ENCODE assay signal across 8 mouse cellular contexts in the genomic region with DNA sequence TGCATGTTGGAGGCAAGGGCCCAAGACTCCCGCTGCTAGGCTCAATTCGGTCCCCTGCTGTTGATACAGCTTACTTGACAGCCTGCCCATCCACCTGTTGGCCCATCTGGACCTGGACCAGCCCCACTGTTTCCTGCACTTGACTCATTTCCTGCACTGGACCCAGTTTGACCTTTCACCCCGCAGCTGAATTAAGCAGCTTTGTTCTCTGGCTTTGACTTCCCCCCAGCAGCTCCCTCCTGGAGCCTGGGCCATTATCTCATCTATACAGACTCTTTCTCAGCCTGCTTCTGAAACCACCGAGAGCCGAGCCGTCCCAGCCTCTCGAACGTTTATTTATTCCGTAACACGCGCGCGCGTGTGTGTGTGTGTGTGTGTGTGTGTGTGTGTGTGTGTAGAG. TPM values are rescaled to one million over a fixed set of nuclear protein-coding genes. Genes with fewer than 3 reads are reported as not detected.
DNase-seq lines count a peak whose midpoint lies in the region; ATAC-seq and TF ChIP-seq lines count a peak whose summit lies in the region.

No protein-coding gene starts in this region.

- intact Hi-C loops in heart, postnatal 36 days (cut with DNase I), result no loop called here

- no peaks in the 10 kb centered on the region for H3K79me2 ChIP-seq in MEL (ENCODE audit: control insufficient read depth, insufficient read depth, low read length, poor library complexity)

- 53% methylated on average over 14 of the region's 14 CpGs for WGBS in hindbrain, embryonic 11.5 days
- WGBS in hindbrain, embryonic 14.5 days, result 45% methylated on average over 14 of the region's 14 CpGs

- peak; percentile 18 for DNase-seq in hindbrain, embryonic 11.5 days (ENCODE audit: low spot score)
- no peak for DNase-seq in hindbrain, embryonic 14.5 days (ENCODE audit: low spot score)
- peak; percentile 77 for DNase-seq in MEL (ENCODE audit: low read depth, low spot score)
- peak; percentile 39 for DNase-seq in embryo, embryonic 10.5 days (ENCODE audit: low spot score)
- DNase-seq in heart, postnatal 36 days, result peak; percentile 23 to 43
- peak; percentile 40 for DNase-seq in lung, postnatal 14 days
- DNase-seq in frontal cortex, postnatal 36 days (ENCODE audit: low spot score in 2 of 2), result no peak
- no peak for DNase-seq in layer of hippocampus, postnatal 25 days (ENCODE audit: extremely low spot score in 1 of 2, low spot score in 1 of 2)

- H3K4me1 ChIP-seq in hindbrain, embryonic 11.5 days (replicated peaks; ENCODE audit: control insufficient read depth, insufficient read depth, low read length), result no peaks in the 10 kb centered on the region
- 0 out of 2 replicates have a peak, but pooled peaks cover 5% of the 10 kb centered on the region for H3K4me1 ChIP-seq in hindbrain, embryonic 14.5 days (replicated peaks; ENCODE audit: control insufficient read depth, insufficient read depth, low read length)
- H3K4me1 ChIP-seq in MEL (ENCODE audit: control insufficient read depth in 1 of 2, insufficient read depth in 2 of 2, low read length in 2 of 2), result peaks cover 0 to 11% of the 10 kb centered on the region in 2 experiments; a peak in 3 of 4 replicates

- H3K27ac ChIP-seq in hindbrain, embryonic 11.5 days (ENCODE audit: low read depth, low read length), result no peak overlapping the region
- H3K27ac ChIP-seq in hindbrain, embryonic 14.5 days, result no peak overlapping the region
- no peak overlapping the region for H3K27ac ChIP-seq in MEL (ENCODE audit: control insufficient read depth, low read depth, low read length)

- TF ChIP-seq EP300 in MEL (IDR thresholded peaks at IDR 0.05; ENCODE audit: low read depth in 1 of 2, low read length in 2 of 2), result peak; percentile 43; a peak in 2 of 4 replicates

- TF ChIP-seq CTCF in MEL (IDR thresholded peaks at IDR 0.05 in 2 of 3, conservative IDR thresholded peaks at IDR 0.05 in 1 of 3; ENCODE audit: control insufficient read depth in 1 of 3, insufficient read depth in 1 of 3, low read depth in 2 of 3, low read length in 3 of 3, poor library complexity in 1 of 3, severe bottlenecking in 1 of 3), result no peak

- no peaks in the 10 kb centered on the region for H3K36me3 ChIP-seq in hindbrain, embryonic 11.5 days (ENCODE audit: control insufficient read depth, insufficient read depth, low read length)
- H3K36me3 ChIP-seq in hindbrain, embryonic 14.5 days (replicated peaks; ENCODE audit: control insufficient read depth, insufficient read depth), result no peaks in the 10 kb centered on the region
- peaks cover 0 to 5% of the 10 kb centered on the region in 2 experiments; a peak in 2 of 4 replicates for H3K36me3 ChIP-seq in MEL (ENCODE audit: control insufficient read depth in 1 of 2, insufficient read depth in 2 of 2, low read length in 2 of 2)

- no peak for ATAC-seq in hindbrain, embryonic 11.5 days (ENCODE audit: low FRiP score)
- no peak for ATAC-seq in hindbrain, embryonic 14.5 days (ENCODE audit: low FRiP score)

- TF ChIP-seq RAD21 in MEL (IDR thresholded peaks at IDR 0.05; ENCODE audit: low read depth, low read length), result no peak

- H3K27me3 ChIP-seq in hindbrain, embryonic 11.5 days (ENCODE audit: control insufficient read depth, insufficient read depth, low read length), result no peaks in the 10 kb centered on the region
- H3K27me3 ChIP-seq in hindbrain, embryonic 14.5 days (ENCODE audit: control insufficient read depth, insufficient read depth, low read length), result no peaks in the 10 kb centered on the region
- peaks cover 0 to 4% of the 10 kb centered on the region in 2 experiments; a peak in 2 of 4 replicates for H3K27me3 ChIP-seq in MEL (ENCODE audit: control insufficient read depth in 1 of 2, insufficient read depth in 2 of 2, low read length in 2 of 2)

- no peak for TF ChIP-seq POLR2A in MEL (IDR thresholded peaks at IDR 0.05; ENCODE audit: control insufficient read depth in 1 of 2, insufficient read depth in 1 of 2, low read depth in 1 of 2, low read length in 2 of 2, poor library complexity in 1 of 2)

- no peaks in the 10 kb centered on the region for H3K9me3 ChIP-seq in hindbrain, embryonic 11.5 days (ENCODE audit: control insufficient read depth, low read length)
- H3K9me3 ChIP-seq in hindbrain, embryonic 14.5 days (ENCODE audit: control insufficient read depth, low read length), result no peaks in the 10 kb centered on the region
- no peaks in the 10 kb centered on the region for H3K9me3 ChIP-seq in MEL (replicated peaks; ENCODE audit: insufficient read depth, low read length)

- H3K4me3 ChIP-seq in hindbrain, embryonic 11.5 days (ENCODE audit: low read depth, low read length), result no peak overlapping the region
- no peak overlapping the region for H3K4me3 ChIP-seq in hindbrain, embryonic 14.5 days (replicated peaks; ENCODE audit: low read length)
- H3K4me3 ChIP-seq in MEL (ENCODE audit: control insufficient read depth in 1 of 2, insufficient read depth in 1 of 2, low read depth in 2 of 2, low read length in 2 of 2), result peak overlapping the region; percentile 33 to 52

- no peak overlapping the region for H3K9ac ChIP-seq in hindbrain, embryonic 11.5 days (ENCODE audit: low read depth, low read length)
- H3K9ac ChIP-seq in hindbrain, embryonic 14.5 days, result no peak overlapping the region
- H3K9ac ChIP-seq in MEL (ENCODE audit: control insufficient read depth, low read depth, low read length, poor library complexity, severe bottlenecking), result peak overlapping the region; percentile 44

- no peak overlapping the region for H3K4me2 ChIP-seq in hindbrain, embryonic 11.5 days (replicated peaks; ENCODE audit: low read depth, low read length)
- no peak overlapping the region for H3K4me2 ChIP-seq in hindbrain, embryonic 14.5 days (replicated peaks)

TF ChIP-seq in MEL, 35 proteins besides CTCF, POLR2A, EP300 and RAD21:
- TF ChIP-seq TCF12 (IDR thresholded peaks at IDR 0.05; ENCODE audit: low read depth, low read length), result peak; percentile 72
- peak; percentile 45; the same call in 1 of the 2 replicates for TF ChIP-seq MXI1 (IDR thresholded peaks at IDR 0.05; ENCODE audit: low read depth, low read length)
- no peak for TF ChIP-seq NELFE (IDR thresholded peaks at IDR 0.05; ENCODE audit: low read depth, low read length)
- TF ChIP-seq USF1 (IDR thresholded peaks at IDR 0.05; ENCODE audit: low read depth, low read length), result no peak
- TF ChIP-seq ZKSCAN1 (IDR thresholded peaks at IDR 0.05; ENCODE audit: low read depth, low read length), result no peak
- 0 out of 2 replicates have a peak, but pooled peaks have one; percentile 48 for TF ChIP-seq ETS1 (IDR thresholded peaks at IDR 0.05; ENCODE audit: low read depth, low read length)
- TF ChIP-seq TAL1 (IDR thresholded peaks at IDR 0.05; ENCODE audit: low read length), result peak; percentile 48; the same call in 1 of the 2 replicates
- no peak for TF ChIP-seq ZC3H11A (IDR thresholded peaks at IDR 0.05; ENCODE audit: low read depth, low read length)
- peak; percentile 18; the same call in 1 of the 2 replicates for TF ChIP-seq GATA1 (IDR thresholded peaks at IDR 0.05; ENCODE audit: low read depth, low read length)
- no peak for TF ChIP-seq POLR2AphosphoS5 (IDR thresholded peaks at IDR 0.05; ENCODE audit: borderline replicate concordance, low read depth, low read length)
TF ChIP-seq in MEL: peak in this region for 5.

RNA-seq across cellular contexts. Expression of gene Upb1, which starts 3.9 kb away (rescaled TPM):
- polyA plus RNA-seq in hindbrain, embryonic 11.5 days (2014; fragmentation: Nextera tagmentation; extraction: Ambion mirVana), result 0.11 TPM in 1 of 2 replicates, not detected in the other
- 0.55 and 0.97 TPM in 2 replicates for polyA plus RNA-seq in hindbrain, embryonic 14.5 days (2014; fragmentation: Nextera tagmentation; extraction: Ambion mirVana)
- not detected in 2 replicates for total RNA-seq in MEL (2012; rRNA removed)
- polyA plus RNA-seq in MEL (2012; ENCODE audit: insufficient read depth in 1 of 2, insufficient read length in 2 of 2, low read depth in 1 of 2, low replicate concordance in 2 of 2, missing spikeins in 1 of 2), result under 1 TPM in 1 of 2 experiments, not detected in 1; 0.03 TPM
- total RNA-seq in heart, postnatal 36 days (2021), result 1 to 10 TPM in 1 of 2 experiments, under 1 TPM in 1; 0.65 to 1.3 TPM
- under 1 TPM; 0.10 to 0.54 TPM for total RNA-seq in layer of hippocampus, postnatal 25 days (2021)

Comparison
In these comparisons a context has a peak if more than half of its experiments do, and no peak if none do; other contexts are left out.
1. DNase-seq: peak in hindbrain, embryonic 11.5 days (single experiment), MEL (single experiment), embryo, embryonic 10.5 days (single experiment), heart, postnatal 36 days (2 of 2) and lung, postnatal 14 days (single experiment); none in hindbrain, embryonic 14.5 days (single experiment), frontal cortex, postnatal 36 days (0 of 2) and layer of hippocampus, postnatal 25 days (0 of 2).
2. H3K4me3 ChIP-seq: peak in MEL (2 of 2); none in hindbrain, embryonic 11.5 days (single experiment) and hindbrain, embryonic 14.5 days (single experiment).